Mouse (Mus musculus): Measurements from ENCODE around the gene Lzts2. TPM values are rescaled to one million over a fixed set of nuclear protein-coding genes. Genes with fewer than 3 reads are reported as not detected.

Gene Lzts2
- 10 to 100 TPM; 21.3 to 23.2 TPM for total RNA-seq (2021)
- long read RNA-seq, transcript Lzts2-202 (5 exons, 2,694 nt), result major isoform, 21 of 34 reads
- long read RNA-seq, partial matches to known transcripts, result 8 of 34 reads
- long read RNA-seq, other reads (novel, unspliced or antisense), result 3 of 34 reads

- no peak for DNase-seq (ENCODE audit: low spot score in 2 of 2)
Observed at GRCm38 (mm10) chr19:45014335-45014971, at the start of gene Lzts2. Gene Lzts2 (plus strand): TSS chr19:45014414.

- no peak for DNase-seq (ENCODE audit: low spot score in 2 of 2)
Observed at GRCm38 (mm10) chr19:44965978-44966377, 48.2 kb upstream of the Lzts2 start.

DNA sequence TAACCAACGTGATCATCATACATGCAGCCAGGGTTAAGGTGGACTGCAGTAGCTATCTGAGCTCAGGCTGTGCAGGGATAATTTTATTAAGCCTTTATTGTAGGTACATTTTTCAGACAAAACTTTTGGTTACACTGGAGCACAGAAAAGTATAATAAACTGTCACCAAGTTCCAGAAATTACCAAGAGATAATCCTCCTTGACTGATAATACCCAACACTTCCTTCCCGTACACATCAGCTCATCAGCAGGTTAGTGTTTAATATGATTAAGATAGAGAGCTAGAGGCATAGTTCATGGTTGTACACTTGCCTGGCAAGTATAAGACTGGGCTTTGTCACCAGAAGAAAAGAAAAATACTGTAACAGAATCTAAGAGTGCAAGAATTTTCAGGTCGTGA lies 45.9 kb upstream of the Lzts2 start:
- DNase-seq (ENCODE audit: low spot score in 2 of 2), result no peak

GRCm38 (mm10) chr19:44976636-44977035 lies 37.6 kb upstream of the Lzts2 start:
- DNase-seq (ENCODE audit: low spot score in 2 of 2), result no peak

DNA sequence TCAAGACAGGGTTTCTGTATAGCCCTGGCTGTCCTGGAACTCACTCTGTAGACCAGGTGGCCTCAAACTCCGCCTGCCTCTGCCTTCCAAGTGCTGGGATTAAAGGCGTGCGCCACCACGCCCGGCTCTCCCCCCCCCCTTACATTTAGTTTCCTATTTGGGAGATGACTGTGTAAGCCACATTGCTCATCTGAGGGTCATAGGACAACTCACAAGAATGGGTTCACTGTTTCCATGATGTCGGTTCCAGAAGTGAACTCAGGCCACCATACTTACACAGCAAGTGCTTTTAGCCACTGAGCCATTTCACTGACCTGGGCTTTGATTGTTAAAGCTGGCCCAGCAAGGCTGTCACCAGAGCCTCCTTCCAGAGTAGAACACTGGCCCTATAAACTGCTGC lies 37.1 kb upstream of the Lzts2 start:
- no peak for DNase-seq (ENCODE audit: low spot score in 2 of 2)

GRCm38 (mm10) chr19:44980787-44981186 lies 33.4 kb upstream of the Lzts2 start:
- DNase-seq (ENCODE audit: low spot score in 2 of 2), result no peak

GRCm38 (mm10) chr19:44982477-44983115 lies 31.6 kb upstream of the Lzts2 start:
- DNase-seq (ENCODE audit: low spot score in 2 of 2), result no peak

- DNase-seq (ENCODE audit: low spot score in 2 of 2), result no peak
Observed at GRCm38 (mm10) chr19:44983366-44983765, 30.8 kb upstream of the Lzts2 start.

DNA sequence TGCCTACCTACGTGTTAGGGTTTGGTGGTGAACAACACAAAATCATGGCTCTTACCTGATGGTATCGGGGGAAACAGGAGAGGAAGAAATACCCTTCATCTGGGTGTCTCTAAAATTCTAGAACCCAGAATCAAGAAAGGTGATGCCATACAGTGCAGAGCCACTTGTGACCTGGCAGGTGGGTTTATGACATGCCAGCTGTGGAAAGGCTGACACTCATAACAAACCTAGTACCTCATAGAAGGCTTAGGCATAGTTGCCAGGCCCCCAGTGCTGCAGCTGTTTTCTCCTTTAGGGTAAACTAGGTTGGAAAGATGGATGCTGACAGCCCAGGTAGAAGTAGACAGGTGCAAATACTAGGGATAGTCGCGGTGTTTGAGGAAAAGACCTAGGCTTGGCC lies 29.8 kb upstream of the Lzts2 start:
- DNase-seq (ENCODE audit: low spot score in 2 of 2), result no peak

GRCm38 (mm10) chr19:44985159-44985988 lies 28.8 kb upstream of the Lzts2 start:
- no peak for DNase-seq (ENCODE audit: low spot score in 2 of 2)

DNA sequence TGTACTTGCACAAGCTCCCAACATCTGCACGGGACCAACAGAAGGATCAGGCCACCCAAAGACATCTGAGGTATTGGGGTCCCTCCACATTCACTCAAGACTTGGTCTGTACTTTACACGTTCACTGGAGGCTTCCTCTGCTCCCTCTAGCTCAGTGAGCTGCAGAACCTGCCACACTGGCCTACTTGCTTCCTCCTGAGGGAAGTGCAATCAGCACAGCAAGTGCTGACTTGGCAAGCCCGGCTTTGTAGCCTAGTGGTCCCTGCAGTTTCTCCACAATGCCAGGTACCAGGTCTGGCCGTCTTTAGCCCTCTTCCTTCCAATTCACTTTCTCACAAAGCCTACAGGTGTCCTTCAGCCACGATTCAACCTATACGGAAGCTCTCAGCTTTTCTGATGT lies 27.2 kb upstream of the Lzts2 start:
- no peak for DNase-seq (ENCODE audit: low spot score in 2 of 2)

GRCm38 (mm10) chr19:44987851-44988250 lies 26.4 kb upstream of the Lzts2 start:
- peak in 1 of 2 experiments; percentile 17 for DNase-seq (ENCODE audit: low spot score in 2 of 2)

GRCm38 (mm10) chr19:44988321-44988720 lies 25.9 kb upstream of the Lzts2 start:
- DNase-seq (ENCODE audit: low spot score in 2 of 2), result no peak

DNA sequence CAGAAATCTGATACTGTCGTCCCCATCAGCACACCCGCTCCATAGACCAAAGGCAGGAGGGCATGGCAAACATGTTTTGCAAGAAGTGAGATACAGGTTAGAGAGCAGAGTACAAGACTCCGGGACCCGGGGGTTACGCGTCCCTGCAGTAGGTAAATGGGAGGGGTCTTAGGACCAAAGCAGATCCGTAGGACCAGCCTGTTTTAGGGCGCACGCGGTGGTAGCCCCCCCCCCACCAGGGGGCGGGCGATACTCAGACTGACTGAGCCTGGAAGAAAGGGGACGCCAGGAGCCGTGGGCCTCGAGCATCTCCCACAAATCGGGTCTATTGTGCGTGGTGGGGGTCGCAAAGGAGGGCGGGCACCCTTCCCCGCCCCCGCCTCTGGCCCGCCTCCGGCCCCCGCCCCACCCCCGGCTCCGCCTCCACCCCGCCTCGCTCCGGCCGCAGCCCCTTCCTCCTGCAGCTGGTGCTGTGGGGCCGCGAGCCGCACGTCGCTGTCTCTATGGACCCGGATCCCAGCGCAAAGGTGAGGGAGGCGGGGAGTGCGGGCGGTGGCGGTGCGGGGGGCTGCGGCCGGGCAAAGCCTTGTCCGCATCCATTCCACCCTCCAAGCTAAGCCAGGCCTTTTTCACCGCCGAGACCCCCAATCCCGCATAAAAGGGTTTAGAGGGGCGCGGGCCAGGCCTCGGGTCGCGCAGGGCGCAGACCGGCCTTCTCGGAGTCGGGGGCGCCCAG lies 25.2 kb upstream of the Lzts2 start, which contains the start of gene Sema4g:
TSS of gene Sema4g (plus strand) at position 271 of the 736 bp plus-strand sequence.
- DNase-seq (ENCODE audit: low spot score in 2 of 2), result peak; percentile 60 to 71

DNA sequence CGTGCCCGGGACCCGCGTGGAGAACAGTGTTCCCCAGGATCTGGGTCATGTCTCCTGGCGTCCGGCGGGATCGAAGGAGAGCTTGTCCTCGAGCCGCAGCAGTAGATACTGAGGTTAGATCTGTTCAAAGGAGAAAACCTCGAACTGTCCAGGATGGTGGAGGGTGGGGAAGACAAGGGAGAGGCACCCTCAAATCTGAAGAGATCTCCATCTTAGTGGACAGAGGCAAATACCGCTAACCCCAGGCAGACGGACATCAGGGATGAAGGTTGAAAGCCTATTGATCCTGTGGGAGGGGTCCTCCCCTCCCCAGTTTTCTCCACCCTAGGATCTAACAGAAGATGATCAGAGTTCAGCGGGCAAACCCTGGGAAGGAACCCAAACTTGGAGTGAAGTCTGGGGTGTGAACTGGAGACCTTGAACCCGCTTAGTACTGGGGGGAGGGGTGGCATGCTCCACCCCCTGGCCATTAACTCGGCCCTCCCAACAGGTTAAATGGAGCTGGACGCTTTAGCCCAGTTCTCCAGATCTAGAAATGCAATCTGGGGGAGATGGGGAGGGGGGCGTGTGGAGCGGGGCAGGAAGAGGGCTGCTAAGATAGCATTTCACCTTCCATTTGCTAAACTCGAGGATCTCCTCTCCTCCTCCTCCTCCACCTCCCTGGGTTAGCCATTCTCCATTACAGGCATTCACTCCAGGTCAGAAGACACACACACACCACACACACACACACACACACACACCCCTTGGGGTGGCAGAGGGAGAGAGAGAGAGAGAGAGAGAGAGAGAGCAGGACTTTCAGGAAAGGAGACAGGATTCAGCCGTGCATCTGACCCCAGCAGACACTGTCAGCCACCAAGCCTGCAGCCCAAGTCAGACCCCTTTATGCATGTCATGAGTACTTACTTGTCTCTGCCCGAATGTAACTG lies 24.4 kb upstream of the Lzts2 start:
- DNase-seq (ENCODE audit: low spot score in 2 of 2), result peak in 1 of 2 experiments; percentile 20

DNA sequence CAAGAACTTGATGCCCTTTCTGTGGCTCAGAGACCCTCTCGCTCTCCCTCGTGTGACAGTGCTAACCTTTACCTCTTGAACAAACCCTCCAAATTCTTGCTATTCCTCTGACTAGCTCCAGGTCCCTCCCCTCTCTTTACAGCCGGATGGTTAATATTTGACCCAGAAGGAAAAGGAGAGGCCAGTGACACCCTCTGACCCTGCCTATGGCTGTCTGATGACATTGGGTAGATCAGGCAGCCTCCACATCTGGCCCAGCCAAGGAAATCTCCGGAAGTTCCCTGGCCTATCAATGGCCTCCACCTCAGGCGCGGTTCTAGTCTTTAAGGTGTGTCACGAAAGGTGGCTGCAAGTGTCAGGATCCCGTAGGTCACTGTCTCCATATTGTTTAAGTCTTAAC lies 23.2 kb upstream of the Lzts2 start:
- no peak for DNase-seq (ENCODE audit: low spot score in 2 of 2)

- DNase-seq (ENCODE audit: low spot score in 2 of 2), result no peak
Observed at GRCm38 (mm10) chr19:44992246-44992645, 22.0 kb upstream of the Lzts2 start.

DNA sequence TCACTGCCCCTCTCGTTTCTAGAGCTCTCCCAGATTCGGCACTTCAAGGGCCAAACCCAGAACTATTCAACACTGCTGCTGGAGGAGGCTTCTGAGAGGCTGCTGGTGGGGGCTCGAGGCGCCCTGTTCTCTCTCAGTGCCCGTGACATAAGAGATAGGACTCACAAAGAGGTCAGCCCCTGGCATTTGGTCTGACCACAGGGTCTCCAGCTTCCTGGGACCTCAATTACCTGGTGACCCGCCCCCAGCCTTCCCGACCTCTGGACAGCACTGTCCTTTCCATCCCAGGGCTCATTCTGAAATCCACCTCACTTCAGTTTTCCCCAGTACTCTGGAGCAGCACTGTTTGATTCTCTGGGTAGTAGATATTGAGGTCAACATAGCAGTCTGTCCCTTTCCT lies 21.5 kb upstream of the Lzts2 start:
- no peak for DNase-seq (ENCODE audit: low spot score in 2 of 2)

DNA sequence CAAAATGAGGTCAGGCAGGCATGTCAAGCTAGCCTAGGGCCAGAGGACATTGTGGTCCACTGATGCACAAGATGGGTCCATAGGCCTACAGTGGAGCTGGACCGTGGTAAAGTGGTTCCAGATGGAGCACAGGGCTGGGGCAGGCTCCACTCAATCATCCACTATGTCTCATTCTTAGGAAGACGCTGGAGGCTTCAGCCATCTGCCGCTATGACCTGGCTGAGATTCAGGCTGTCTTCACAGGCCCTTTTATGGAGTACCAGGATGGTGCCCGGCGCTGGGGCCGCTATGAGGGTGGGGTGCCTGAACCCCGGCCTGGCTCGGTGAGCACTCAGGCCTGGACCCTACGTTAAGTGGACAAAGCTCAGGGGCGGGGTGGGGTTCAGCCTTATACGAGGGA lies 16.4 kb upstream of the Lzts2 start:
- DNase-seq (ENCODE audit: low spot score in 2 of 2), result no peak

- DNase-seq (ENCODE audit: low spot score in 2 of 2), result no peak
Observed at GRCm38 (mm10) chr19:44999647-45000046, 14.6 kb upstream of the Lzts2 start.
